Mouse (Mus musculus): ENCODE measurements at regions not wholly inside any gene's neighbourhood (a gene's known extent, or its start where the extent isn't known, plus 50 kb on each side); places are given as distances from the start of the nearest gene placed in this dataset.

GRCm38 (mm10) chr1:177637061-177637460 is 92.6 kb upstream of the 1700016C15Rik start:
- Histone ChIP-seq H3K36me3 (no peaks in the 10 kb centered on the region), H3K27ac (no peak overlapping the region), H3K9me3 (no peaks in the 10 kb centered on the region), H3K27me3 (ENCODE audit: insufficient read depth, poor library complexity, severe bottlenecking) (no peaks in the 10 kb centered on the region), H3K4me1 (peaks cover 7% of the 10 kb centered on the region), H3K4me3 (no peak overlapping the region)
- WGBS = 76% methylated on average over 9 of the region's 9 CpGs
- no peak for DNase-seq (ENCODE audit: low spot score)

- DNase-seq (ENCODE audit: low spot score) = no peak
- Histone ChIP-seq H3K9me3 (no peaks in the 10 kb centered on the region), H3K36me3 (no peaks in the 10 kb centered on the region), H3K4me3 (no peak overlapping the region), H3K27me3 (ENCODE audit: insufficient read depth, poor library complexity, severe bottlenecking) (no peaks in the 10 kb centered on the region), H3K27ac (no peak overlapping the region), H3K4me1 (peaks cover 15% of the 10 kb centered on the region)
- WGBS = 88% methylated on average over 10 of the region's 10 CpGs
Measured at GRCm38 (mm10) chr1:177638381-177638780, 91.2 kb upstream of the 1700016C15Rik start.

- 63% methylated on average over 20 of the region's 20 CpGs for WGBS
- Histone ChIP-seq H3K4me1 (peaks cover 15% of the 10 kb centered on the region), H3K27ac (no peak overlapping the region), H3K36me3 (no peaks in the 10 kb centered on the region), H3K27me3 (ENCODE audit: insufficient read depth, poor library complexity, severe bottlenecking) (no peaks in the 10 kb centered on the region), H3K9me3 (no peaks in the 10 kb centered on the region), H3K4me3 (no peak overlapping the region)
- no peak for DNase-seq (ENCODE audit: low spot score)
Measured at GRCm38 (mm10) chr1:177639931-177640846, 89.4 kb upstream of the 1700016C15Rik start.

DNA sequence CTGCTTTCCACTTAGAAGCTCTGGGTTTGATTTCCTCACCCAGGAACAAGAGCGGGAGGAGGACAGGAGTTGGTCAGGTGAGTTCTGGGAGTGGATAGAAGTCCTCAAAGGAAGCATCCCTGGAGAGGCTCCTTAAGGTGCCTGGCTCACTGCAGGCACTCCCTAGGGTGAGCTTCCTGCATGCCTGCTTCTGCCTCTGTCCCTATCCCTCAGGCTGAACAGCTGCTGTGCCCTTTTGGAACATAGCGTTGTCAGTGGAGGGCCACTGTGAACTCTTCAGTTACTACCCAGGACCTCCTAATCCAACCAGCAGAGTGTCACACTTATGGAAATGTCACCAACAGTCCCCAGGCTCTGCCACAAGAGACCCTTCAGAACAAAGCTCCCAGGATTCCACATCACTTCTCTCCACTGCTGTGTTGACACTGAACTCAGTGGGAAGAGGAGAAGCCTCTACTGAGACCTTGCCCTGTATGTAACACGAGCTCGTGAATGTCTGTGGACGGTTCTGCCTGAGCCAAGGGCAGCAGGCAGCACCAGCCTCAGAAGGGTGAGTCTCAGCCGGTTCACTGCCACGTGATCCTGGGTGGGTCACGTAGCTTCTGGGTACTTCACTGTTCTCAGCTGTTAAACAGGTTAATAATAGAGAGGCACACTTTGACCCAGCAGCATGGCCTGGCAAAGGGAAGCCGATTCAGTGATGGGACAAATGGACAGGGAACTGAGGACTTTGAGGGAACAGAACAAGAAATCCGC is 86.7 kb upstream of the 1700016C15Rik start:
- H3K4me1 ChIP-seq = peaks cover 8% of the 10 kb centered on the region
- no peaks in the 10 kb centered on the region for H3K27me3 ChIP-seq (ENCODE audit: insufficient read depth, poor library complexity, severe bottlenecking)
- H3K36me3 ChIP-seq = no peaks in the 10 kb centered on the region
- no peak overlapping the region for H3K4me3 ChIP-seq
- peak overlapping the region; percentile 36; the same call in 1 of the 2 replicates for H3K27ac ChIP-seq
- no peaks in the 10 kb centered on the region for H3K9me3 ChIP-seq
- 64% methylated on average over 10 of the region's 10 CpGs for WGBS
- DNase-seq (ENCODE audit: low spot score) = no peak

- Histone ChIP-seq H3K27ac (0 out of 2 replicates have a peak overlapping the region, but pooled peaks have one; percentile 36), H3K9me3 (no peaks in the 10 kb centered on the region), H3K4me1 (peaks cover 8% of the 10 kb centered on the region), H3K27me3 (ENCODE audit: insufficient read depth, poor library complexity, severe bottlenecking) (no peaks in the 10 kb centered on the region), H3K4me3 (no peak overlapping the region), H3K36me3 (no peaks in the 10 kb centered on the region)
- WGBS = 87% methylated on average over 3 of the region's 3 CpGs
- no peak for DNase-seq (ENCODE audit: low spot score)
Measured at GRCm38 (mm10) chr1:177643662-177644061, 86.0 kb upstream of the 1700016C15Rik start.

GRCm38 (mm10) chr1:177644214-177644613 is 85.4 kb upstream of the 1700016C15Rik start:
- Histone ChIP-seq H3K27me3 (ENCODE audit: insufficient read depth, poor library complexity, severe bottlenecking) (no peaks in the 10 kb centered on the region), H3K4me1 (peaks cover 8% of the 10 kb centered on the region), H3K4me3 (no peak overlapping the region), H3K36me3 (no peaks in the 10 kb centered on the region), H3K27ac (no peak overlapping the region), H3K9me3 (no peaks in the 10 kb centered on the region)
- no peak for DNase-seq (ENCODE audit: low spot score)
- WGBS = 73% methylated on average over 4 of the region's 4 CpGs

DNA sequence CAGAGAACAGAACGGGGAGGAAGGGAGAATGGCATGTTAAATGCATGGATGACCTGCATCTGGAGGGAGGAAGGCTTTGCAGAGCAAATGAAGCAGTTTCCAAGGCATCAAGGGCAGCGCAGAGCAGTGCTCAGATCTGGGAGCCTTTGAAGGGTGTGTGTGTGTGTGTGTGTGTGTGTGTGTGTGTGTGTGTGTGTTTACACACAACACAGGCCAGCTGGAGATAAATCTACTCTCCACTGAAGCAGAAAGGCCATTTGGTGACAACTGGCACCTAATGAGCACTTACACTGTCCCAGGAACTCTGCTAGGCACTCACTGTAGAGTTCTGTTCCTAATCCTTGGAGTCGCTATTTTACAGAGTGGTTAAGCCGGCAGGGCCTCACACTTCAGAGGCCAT is 84.3 kb upstream of the 1700016C15Rik start:
- no peaks in the 10 kb centered on the region for H3K9me3 ChIP-seq
- H3K36me3 ChIP-seq = no peaks in the 10 kb centered on the region
- H3K4me1 ChIP-seq = peaks cover 8% of the 10 kb centered on the region
- H3K27me3 ChIP-seq (ENCODE audit: insufficient read depth, poor library complexity, severe bottlenecking) = no peaks in the 10 kb centered on the region
- DNase-seq (ENCODE audit: low spot score) = no peak
- no peak overlapping the region for H3K4me3 ChIP-seq
- H3K27ac ChIP-seq = no peak overlapping the region
- 66% methylated on average over 4 of the region's 4 CpGs for WGBS

DNA sequence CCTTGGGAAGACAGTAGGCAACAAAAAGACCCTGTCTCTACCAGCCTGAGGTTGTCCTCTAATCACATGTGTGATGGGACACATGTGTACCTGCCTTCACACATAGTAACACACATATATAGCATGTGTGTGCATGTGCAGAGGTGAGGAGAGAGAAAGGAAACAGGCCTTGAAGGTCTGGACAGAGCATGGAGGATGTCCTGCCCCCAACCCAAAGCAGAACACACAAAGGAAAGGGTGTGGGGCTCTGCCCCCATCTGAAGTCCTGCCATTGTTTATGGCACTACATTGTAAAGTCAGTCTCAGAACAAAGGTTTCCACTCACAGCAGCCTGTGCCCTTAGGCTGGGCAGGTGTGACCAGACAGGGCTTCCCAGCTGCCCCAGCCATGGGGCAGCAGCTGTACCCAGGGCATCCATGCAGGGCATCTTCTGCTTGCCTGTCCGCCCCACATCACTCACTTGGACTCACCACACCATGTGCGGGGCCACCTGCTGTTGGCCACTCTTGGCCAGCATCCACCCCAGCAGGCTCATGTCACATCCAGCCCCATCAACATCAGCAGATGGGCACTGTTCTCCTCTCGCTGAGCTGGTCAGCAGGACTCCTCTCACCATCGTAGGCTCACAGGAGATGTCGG is 83.6 kb upstream of the 1700016C15Rik start:
- H3K4me3 ChIP-seq = no peak overlapping the region
- DNase-seq (ENCODE audit: low spot score) = no peak
- no peaks in the 10 kb centered on the region for H3K36me3 ChIP-seq
- WGBS = 65% methylated on average over 5 of the region's 5 CpGs
- no peaks in the 10 kb centered on the region for H3K9me3 ChIP-seq
- no peaks in the 10 kb centered on the region for H3K27me3 ChIP-seq (ENCODE audit: insufficient read depth, poor library complexity, severe bottlenecking)
- no peak overlapping the region for H3K27ac ChIP-seq
- peaks cover 8% of the 10 kb centered on the region for H3K4me1 ChIP-seq

GRCm38 (mm10) chr1:177647876-177648275 is 81.7 kb upstream of the 1700016C15Rik start:
- H3K9me3 ChIP-seq = no peaks in the 10 kb centered on the region
- H3K4me1 ChIP-seq = peaks cover 4% of the 10 kb centered on the region
- 88% methylated on average over 1 of the region's 1 CpGs for WGBS
- no peak overlapping the region for H3K4me3 ChIP-seq
- no peaks in the 10 kb centered on the region for H3K36me3 ChIP-seq
- no peak overlapping the region for H3K27ac ChIP-seq
- DNase-seq (ENCODE audit: low spot score) = no peak
- no peaks in the 10 kb centered on the region for H3K27me3 ChIP-seq (ENCODE audit: insufficient read depth, poor library complexity, severe bottlenecking)

DNA sequence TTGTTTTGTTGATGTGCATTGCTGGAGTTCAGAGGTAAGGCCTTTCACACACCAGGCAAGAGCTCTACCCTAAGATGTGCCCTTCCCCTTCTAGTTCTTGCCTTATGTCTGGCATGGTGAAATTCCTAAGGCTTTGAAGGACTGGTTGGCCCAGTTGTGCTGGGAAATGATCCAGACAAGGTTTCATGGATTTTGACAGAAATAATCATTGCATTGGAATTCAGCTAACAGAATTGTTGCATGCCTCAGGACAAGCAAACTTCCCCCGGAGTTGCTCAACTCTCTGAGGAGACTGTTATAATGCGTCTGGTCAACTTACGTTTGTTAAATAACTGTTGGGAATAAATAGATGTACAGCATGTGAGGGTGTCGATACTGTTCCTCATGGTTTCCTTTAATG is 80.6 kb upstream of the 1700016C15Rik start:
- H3K4me3 ChIP-seq = no peak overlapping the region
- WGBS = 87% methylated on average over 4 of the region's 4 CpGs
- no peak for DNase-seq (ENCODE audit: low spot score)
- H3K36me3 ChIP-seq = no peaks in the 10 kb centered on the region
- no peak overlapping the region for H3K27ac ChIP-seq
- H3K9me3 ChIP-seq = no peaks in the 10 kb centered on the region
- H3K27me3 ChIP-seq (ENCODE audit: insufficient read depth, poor library complexity, severe bottlenecking) = no peaks in the 10 kb centered on the region
- no peaks in the 10 kb centered on the region for H3K4me1 ChIP-seq

DNA sequence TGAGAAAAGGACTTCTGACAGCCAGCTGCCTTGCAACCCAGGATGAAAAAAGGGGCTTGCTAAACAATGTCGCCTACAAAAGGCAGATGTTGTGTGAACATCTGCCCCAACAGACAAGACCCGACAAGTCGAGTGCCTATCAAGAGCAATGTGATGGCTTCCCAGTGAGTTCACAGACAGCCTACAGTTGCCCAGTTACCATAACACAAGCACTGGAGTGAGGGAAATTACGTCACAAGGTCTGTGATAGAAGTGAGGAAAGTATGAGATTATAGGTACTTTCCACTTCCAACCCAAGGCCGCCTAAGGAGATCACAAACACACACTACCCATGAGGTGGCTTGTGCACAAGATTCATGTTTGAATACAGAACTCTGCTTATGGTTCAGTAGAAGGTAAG is 78.4 kb upstream of the 1700016C15Rik start:
- Histone ChIP-seq H3K27ac (no peak overlapping the region), H3K4me3 (no peak overlapping the region), H3K9me3 (no peaks in the 10 kb centered on the region), H3K27me3 (ENCODE audit: insufficient read depth, poor library complexity, severe bottlenecking) (no peaks in the 10 kb centered on the region), H3K4me1 (no peaks in the 10 kb centered on the region), H3K36me3 (no peaks in the 10 kb centered on the region)
- WGBS = 56% methylated on average over 5 of the region's 5 CpGs
- no peak for DNase-seq (ENCODE audit: low spot score)

GRCm38 (mm10) chr1:177663163-177663562 is 66.5 kb upstream of the 1700016C15Rik start:
- Histone ChIP-seq H3K9me3 (no peaks in the 10 kb centered on the region), H3K36me3 (no peaks in the 10 kb centered on the region), H3K4me1 (no peaks in the 10 kb centered on the region), H3K4me3 (no peak overlapping the region), H3K27me3 (ENCODE audit: insufficient read depth, poor library complexity, severe bottlenecking) (no peaks in the 10 kb centered on the region), H3K27ac (no peak overlapping the region)
- WGBS = 81% methylated on average over 7 of the region's 7 CpGs
- no peak for DNase-seq (ENCODE audit: low spot score)
